13 mouse cellular contexts compared by ENCODE assay signal in genomic region chr2:166351984-166352383, GRCm38 (mm10).
"Had no signal": no experiment of that assay in that cellular context is flagged by ENCODE, and none has a peak within 500 bp of the region (broad histone marks: within the 10 kb centered on the region; RNA-seq: fewer than 3 reads in every experiment).

No protein-coding gene starts in this region.

- H3K4me3 ChIP-seq: intestine, embryonic 15.5 days; limb, embryonic 15.5 days; liver, embryonic 12.5 days; midbrain, embryonic 12.5 days; neural tube, embryonic 13.5 days had no signal

- H3K27ac ChIP-seq: intestine, embryonic 15.5 days; limb, embryonic 15.5 days; liver, embryonic 12.5 days; midbrain, embryonic 12.5 days had no signal

- H3K27me3 ChIP-seq: intestine, embryonic 15.5 days; limb, embryonic 15.5 days had no signal

- H3K9ac ChIP-seq: intestine, embryonic 15.5 days; limb, embryonic 15.5 days; liver, embryonic 12.5 days; midbrain, embryonic 12.5 days; neural tube, embryonic 13.5 days had no signal

- ATAC-seq: liver, embryonic 12.5 days; midbrain, embryonic 16.5 days had no signal

- H3K9me3 ChIP-seq: intestine, embryonic 15.5 days; limb, embryonic 15.5 days; liver, embryonic 12.5 days; midbrain, embryonic 12.5 days; neural tube, embryonic 13.5 days had no signal

- H3K4me2 ChIP-seq: intestine, embryonic 15.5 days; limb, embryonic 15.5 days; liver, embryonic 12.5 days; midbrain, embryonic 12.5 days; neural tube, embryonic 13.5 days had no signal

- H3K36me3 ChIP-seq: intestine, embryonic 15.5 days; limb, embryonic 15.5 days; liver, embryonic 12.5 days; midbrain, embryonic 12.5 days; neural tube, embryonic 13.5 days had no signal

- DNase-seq: kidney, adult 18-20 months; kidney, postnatal 10 days; left cerebral cortex, postnatal 4 days; retina, postnatal 1 day; right cerebral cortex, postnatal 4 days; spleen, adult 18-20 months; thymus, postnatal 36 days had no signal
